Mouse (Mus musculus) natural killer cell, adult 2 months (primary cell): ENCODE results near the gene Trim44.

ENCODE experiments used
- DNase-seq, 2 experiments: peaks; one replicate each; pipeline ENCODE4 v3.0.0; 2022; ENCODE audit warnings: low spot score in 2 of 2

The Trim44 gene

GRCm38 (mm10) chr2:102290041-102290440, 117.6 kb downstream of the Trim44 start:
- peak in 1 of 2 experiments; percentile 59 for DNase-seq

- DNase-seq = no peak
Observed at GRCm38 (mm10) chr2:102288676-102289075, 119.0 kb downstream of the Trim44 start.

- DNase-seq = no peak
Observed at GRCm38 (mm10) chr2:102287369-102287768, 120.3 kb downstream of the Trim44 start.

DNA sequence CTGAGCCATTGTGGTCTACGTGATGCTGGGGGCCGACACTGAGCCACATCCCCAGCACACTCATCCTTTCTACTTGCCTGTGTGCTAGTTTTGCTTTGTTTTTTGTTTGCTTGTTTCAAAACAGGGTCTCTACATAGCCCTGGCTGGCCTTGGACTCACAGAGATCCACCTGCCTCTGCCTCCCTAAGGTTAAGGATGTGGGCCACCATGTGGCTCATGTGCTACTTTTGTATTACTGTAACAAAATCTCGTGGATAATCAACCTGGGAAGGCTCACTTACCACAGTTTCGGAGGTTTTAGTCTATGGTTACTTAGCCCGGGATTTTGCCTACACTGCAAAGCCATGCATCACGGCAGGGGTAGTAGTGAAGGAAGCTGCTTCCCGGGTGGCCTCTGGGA, 125.5 kb downstream of the Trim44 start:
- no peak for DNase-seq

DNA sequence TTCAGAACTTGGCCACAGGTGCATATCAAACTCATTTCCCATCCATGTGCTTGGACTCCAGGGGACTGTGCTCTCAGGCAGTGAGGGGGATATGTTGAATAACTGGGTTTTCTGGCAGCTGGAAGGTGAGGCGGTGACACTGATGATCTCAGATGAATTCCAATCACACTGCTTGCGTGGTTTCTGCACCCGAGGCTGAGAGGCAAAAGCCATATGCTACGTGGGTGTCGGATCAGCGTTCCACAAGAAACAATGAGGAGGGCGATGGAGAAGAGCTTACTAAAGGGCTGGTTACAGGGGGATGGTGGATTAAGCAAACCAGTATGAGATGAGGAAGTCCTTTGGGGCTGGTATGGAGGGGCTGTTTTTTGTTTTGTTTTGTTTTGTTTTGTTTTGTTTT, 127.8 kb downstream of the Trim44 start:
- no peak for DNase-seq

- no peak for DNase-seq
Observed at GRCm38 (mm10) chr2:102277946-102278345, 129.7 kb downstream of the Trim44 start.

DNA sequence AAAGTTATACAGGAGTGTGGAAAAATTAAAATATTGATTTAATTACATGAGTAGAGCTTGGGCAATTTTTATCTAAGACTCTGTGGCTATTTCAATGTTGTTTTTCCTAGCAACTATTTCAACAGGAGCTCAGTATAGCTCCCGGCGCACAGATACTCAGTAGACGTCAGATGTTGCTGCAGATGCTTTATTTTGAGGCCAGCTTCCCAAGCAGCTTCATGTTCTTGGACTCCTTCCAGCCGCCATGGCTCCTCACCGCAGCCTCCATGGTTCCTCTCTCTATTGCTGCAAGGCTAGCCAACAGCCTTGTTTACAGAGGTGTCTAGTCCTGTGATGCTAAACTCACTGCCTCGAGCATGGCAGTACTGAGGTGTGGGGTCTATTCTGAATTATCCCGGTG, 134.3 kb downstream of the Trim44 start:
- no peak for DNase-seq

DNA sequence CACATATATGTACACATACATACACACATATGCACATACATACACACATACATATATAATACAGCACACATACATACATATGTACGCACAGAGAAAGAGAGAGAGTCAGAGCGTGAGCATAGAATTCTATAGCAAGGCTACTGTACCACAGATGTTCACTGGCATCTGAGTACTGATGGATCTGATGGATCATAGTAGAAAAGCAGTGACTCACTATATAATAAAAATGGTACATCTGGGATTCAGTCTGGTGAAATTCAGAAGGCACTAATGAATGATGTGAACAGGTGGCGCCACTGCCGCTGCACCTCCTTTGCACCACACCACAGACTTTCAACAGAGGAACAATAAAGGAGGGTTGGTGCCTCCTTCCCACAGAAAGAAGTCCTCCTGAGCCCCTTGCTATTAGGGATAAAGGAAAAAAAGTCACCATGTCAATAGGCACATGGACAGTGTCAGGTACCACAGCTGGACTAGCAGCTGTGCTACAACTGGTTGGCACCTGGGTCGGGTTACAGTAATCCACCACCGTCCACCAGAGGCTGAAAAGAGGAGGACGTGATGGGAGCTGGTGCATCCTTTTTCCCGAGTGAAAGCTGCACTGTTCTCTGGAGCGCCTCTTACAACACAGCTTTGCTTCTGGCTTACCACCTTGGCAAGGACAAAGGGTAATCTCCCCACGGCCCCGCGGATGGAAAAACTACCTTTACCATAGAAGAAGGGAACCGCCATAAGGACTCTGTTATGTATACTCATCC, 139.9 kb downstream of the Trim44 start:
- no peak for DNase-seq

DNA sequence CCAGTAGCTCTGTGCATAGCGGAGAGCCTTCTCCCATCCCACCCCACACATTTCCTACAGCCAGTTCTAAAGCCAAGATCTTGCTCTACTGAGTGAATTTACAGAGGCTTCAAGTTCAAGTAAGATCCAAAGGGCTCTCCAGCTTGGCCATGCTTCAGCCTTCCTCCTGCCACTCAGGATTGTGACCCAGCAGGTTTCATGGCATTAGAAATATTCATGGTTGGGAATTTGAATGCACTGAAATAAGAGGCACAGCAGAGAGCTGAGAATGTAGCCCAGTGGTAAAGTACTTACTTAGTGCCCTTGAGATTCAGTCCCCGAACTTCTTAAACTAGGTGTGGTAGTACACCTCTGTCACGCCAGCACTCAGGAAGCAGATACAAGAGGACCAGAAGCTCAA, 140.7 kb downstream of the Trim44 start:
- no peak for DNase-seq

DNA sequence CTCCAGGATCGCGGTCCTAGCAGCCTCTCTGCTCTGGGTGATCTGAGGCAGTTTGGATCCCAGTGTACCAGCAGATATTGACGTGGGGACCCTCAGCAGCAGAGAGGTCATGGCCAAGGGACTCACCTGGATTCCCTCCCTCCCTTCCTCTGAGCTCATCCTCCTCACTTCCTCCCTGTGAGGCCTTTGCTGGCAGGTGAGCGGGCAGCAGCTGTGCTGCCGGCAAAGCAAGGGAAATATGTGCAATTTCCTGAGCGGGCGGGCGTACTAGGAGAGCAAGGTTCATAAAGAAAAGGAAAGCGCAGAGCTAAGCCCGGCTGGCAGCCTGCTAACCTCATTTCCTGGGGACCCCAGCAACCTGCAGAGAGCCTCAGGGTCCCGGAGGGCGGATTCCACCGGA, 148.5 kb downstream of the Trim44 start:
- no peak for DNase-seq

DNA sequence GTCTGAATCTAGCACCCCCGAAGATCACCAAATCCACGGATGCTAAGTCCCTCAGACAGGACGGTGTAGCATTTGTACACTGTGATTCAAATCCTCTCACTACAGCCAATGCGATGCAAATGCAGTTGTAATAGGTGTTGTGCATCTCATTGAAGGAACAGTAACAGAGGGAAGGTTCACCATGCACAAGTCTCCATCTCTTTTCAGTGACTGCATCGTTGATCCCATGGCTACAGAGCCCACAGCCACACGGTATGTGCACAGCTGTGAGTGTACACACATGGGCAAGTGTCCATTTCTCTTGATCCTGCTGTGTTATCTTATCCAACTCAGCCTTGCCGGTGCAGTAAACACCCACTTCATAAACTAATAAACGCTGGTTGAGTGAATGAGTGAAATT, 148.9 kb downstream of the Trim44 start:
- DNase-seq = no peak

DNA sequence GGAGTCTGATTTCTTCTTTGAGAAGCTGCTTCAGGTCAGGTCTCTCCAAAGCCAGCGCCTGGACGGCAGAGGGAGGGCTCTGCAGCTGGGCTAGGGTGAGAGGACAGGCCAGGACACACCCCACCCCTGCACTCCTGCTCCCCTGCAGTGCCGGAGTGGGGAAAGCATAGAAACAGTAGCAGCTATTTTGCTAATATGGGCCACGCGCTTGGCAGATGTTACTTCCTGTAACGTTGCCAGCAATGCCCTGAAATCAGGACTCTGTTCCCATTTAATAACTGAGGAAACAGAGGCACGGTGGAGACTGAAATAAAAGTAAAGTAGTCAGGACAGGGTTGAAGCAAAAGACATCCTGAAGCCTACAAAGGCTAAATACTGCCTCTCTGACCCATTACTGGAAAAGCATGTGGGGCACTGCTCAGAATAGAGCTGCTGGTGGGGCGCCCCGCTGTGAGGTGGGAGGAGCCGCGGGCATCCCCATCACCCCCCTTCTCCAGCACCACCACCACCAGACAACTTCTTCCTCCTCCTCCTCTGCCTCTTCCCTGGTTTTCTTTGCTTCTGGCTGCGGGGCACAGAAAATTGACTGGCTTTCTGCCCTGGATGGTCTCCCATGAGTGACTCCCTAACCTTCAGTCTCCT, 149.5 kb downstream of the Trim44 start:
- no peak for DNase-seq

- DNase-seq = no peak
Observed at GRCm38 (mm10) chr2:102256591-102257335, 150.9 kb downstream of the Trim44 start.

- DNase-seq = no peak
Observed at GRCm38 (mm10) chr2:102256100-102256499, 151.5 kb downstream of the Trim44 start.

GRCm38 (mm10) chr2:102253204-102253603, 154.4 kb downstream of the Trim44 start:
- no peak for DNase-seq

- no peak for DNase-seq
Observed at GRCm38 (mm10) chr2:102252651-102253050, 155.0 kb downstream of the Trim44 start.
